In genomic region chr14:38991847-38992573, GRCm38 (mm10) we compare ENCODE assay signal across 11 mouse cellular contexts.
DNase-seq lines count a peak whose midpoint lies in the region; ATAC-seq and TF ChIP-seq lines count a peak whose summit lies in the region.
"Had no signal": no experiment of that assay in that cellular context is flagged by ENCODE, and none has a peak within 500 bp of the region (broad histone marks: within the 10 kb centered on the region; RNA-seq: fewer than 3 reads in every experiment).

No protein-coding gene starts in this region.

- H3K27me3 ChIP-seq in liver, adult 2 months (ENCODE audit: control insufficient read depth, insufficient read depth, low read length) = no peaks in the 10 kb centered on the region
- no peaks in the 10 kb centered on the region for H3K27me3 ChIP-seq in liver, embryonic 11.5 days (replicated peaks; ENCODE audit: control insufficient read depth, insufficient read depth, low read length)
- H3K27me3 ChIP-seq in midbrain, embryonic 16.5 days (ENCODE audit: control insufficient read depth, insufficient read depth, low read depth, low read length) = no peaks in the 10 kb centered on the region
- H3K27me3 ChIP-seq: heart, embryonic 13.5 days; limb, embryonic 12.5 days; neural tube, embryonic 12.5 days had no signal

- H3K4me1 ChIP-seq in liver, adult 2 months (ENCODE audit: control insufficient read depth, insufficient read depth, low read length) = no peaks in the 10 kb centered on the region
- H3K4me1 ChIP-seq in liver, embryonic 11.5 days (replicated peaks; ENCODE audit: control insufficient read depth, insufficient read depth, low read length) = no peaks in the 10 kb centered on the region
- peaks cover 5% of the 10 kb centered on the region for H3K4me1 ChIP-seq in midbrain, embryonic 16.5 days (ENCODE audit: control insufficient read depth, insufficient read depth, low read length)
- H3K4me1 ChIP-seq: heart, embryonic 13.5 days; limb, embryonic 12.5 days; neural tube, embryonic 12.5 days had no signal

- H3K9me3 ChIP-seq in liver, embryonic 11.5 days (ENCODE audit: control insufficient read depth, low read length) = no peaks in the 10 kb centered on the region
- no peaks in the 10 kb centered on the region for H3K9me3 ChIP-seq in midbrain, embryonic 16.5 days (replicated peaks; ENCODE audit: control insufficient read depth, low read length, poor library complexity, severe bottlenecking)
- H3K9me3 ChIP-seq: heart, embryonic 13.5 days; limb, embryonic 12.5 days; neural tube, embryonic 12.5 days had no signal

- WGBS in liver, adult 2 months = 67% methylated on average over 7 of the region's 7 CpGs
- WGBS in liver, embryonic 11.5 days = 73% methylated on average over 7 of the region's 7 CpGs
- WGBS in midbrain, embryonic 16.5 days = 46% methylated on average over 7 of the region's 7 CpGs

- no peaks in the 10 kb centered on the region for H3K36me3 ChIP-seq in liver, adult 2 months (ENCODE audit: control insufficient read depth, insufficient read depth, low read length)
- H3K36me3 ChIP-seq in liver, embryonic 11.5 days (ENCODE audit: control insufficient read depth, insufficient read depth, low read length) = no peaks in the 10 kb centered on the region
- no peaks in the 10 kb centered on the region for H3K36me3 ChIP-seq in midbrain, embryonic 16.5 days (ENCODE audit: control insufficient read depth, insufficient read depth, low read length)
- H3K36me3 ChIP-seq: heart, embryonic 13.5 days; limb, embryonic 12.5 days; neural tube, embryonic 12.5 days had no signal

- no peak overlapping the region for H3K27ac ChIP-seq in liver, adult 2 months (replicated peaks; ENCODE audit: insufficient read depth, low read depth, low read length)
- H3K27ac ChIP-seq in liver, embryonic 11.5 days (ENCODE audit: low read depth, low read length) = no peak overlapping the region
- peak overlapping the region; percentile 41 for H3K27ac ChIP-seq in midbrain, embryonic 16.5 days (ENCODE audit: low read length)
- H3K27ac ChIP-seq: heart, embryonic 13.5 days; limb, embryonic 12.5 days; neural tube, embryonic 12.5 days had no signal

- no peak for DNase-seq in cerebellum, adult 11-12 months
- DNase-seq in liver, adult 2 months (ENCODE audit: extremely low read depth, low read depth, low spot score) = peak; percentile 1
- no peak for DNase-seq in liver, embryonic 11.5 days (ENCODE audit: low spot score)
- peak; percentile 19 for DNase-seq in embryo, embryonic 11 days
- no peak for DNase-seq in testis, postnatal 10 days (ENCODE audit: low spot score)
- no peak for DNase-seq in yolk sac, embryonic 10.5 days (ENCODE audit: low spot score)

- ATAC-seq in cerebellum, adult (ENCODE audit: insufficient number of reproducible peaks, low FRiP score, low TSS enrichment) = peak; percentile 81
- ATAC-seq in liver, embryonic 11.5 days (replicated peaks; ENCODE audit: low FRiP score) = no peak
- ATAC-seq in midbrain, embryonic 16.5 days = peak; percentile 85

- H3K9ac ChIP-seq in liver, adult 2 months (ENCODE audit: low read depth, low read length) = no peak overlapping the region
- no peak overlapping the region for H3K9ac ChIP-seq in liver, embryonic 11.5 days (ENCODE audit: low read depth, low read length)
- H3K9ac ChIP-seq in midbrain, embryonic 16.5 days (ENCODE audit: low read depth, low read length) = no peak overlapping the region
- H3K9ac ChIP-seq: heart, embryonic 13.5 days; limb, embryonic 12.5 days; neural tube, embryonic 12.5 days had no signal

- no peaks in the 10 kb centered on the region for H3K79me2 ChIP-seq in liver, adult 2 months (ENCODE audit: control insufficient read depth, insufficient read depth, low read length)

- H3K4me3 ChIP-seq in liver, adult 2 months (ENCODE audit: insufficient read depth, low read depth, low read length) = no peak overlapping the region
- H3K4me3 ChIP-seq in liver, embryonic 11.5 days (ENCODE audit: low read depth, low read length) = no peak overlapping the region
- no peak overlapping the region for H3K4me3 ChIP-seq in midbrain, embryonic 16.5 days (ENCODE audit: low read depth, low read length)
- H3K4me3 ChIP-seq: heart, embryonic 13.5 days; limb, embryonic 12.5 days; neural tube, embryonic 12.5 days had no signal

- no peak for TF ChIP-seq CTCF in liver, adult 2 months (IDR thresholded peaks at IDR 0.05; ENCODE audit: low read depth, low read length)

- no peak for TF ChIP-seq POLR2A in liver, adult 2 months (IDR thresholded peaks at IDR 0.05; ENCODE audit: extremely low read depth, insufficient read depth, low read length)

- H3K4me2 ChIP-seq in liver, embryonic 11.5 days = no peak overlapping the region
- H3K4me2 ChIP-seq in midbrain, embryonic 16.5 days (ENCODE audit: low read length) = peak overlapping the region; percentile 16; the same call in 1 of the 2 replicates
- H3K4me2 ChIP-seq: heart, embryonic 13.5 days; limb, embryonic 12.5 days; neural tube, embryonic 12.5 days had no signal

Comparison
In these comparisons a context has a peak if more than half of its experiments do, and no peak if none do; other contexts are left out.
1. DNase-seq: peak in liver, adult 2 months (single experiment) and embryo, embryonic 11 days (single experiment); none in cerebellum, adult 11-12 months (single experiment), liver, embryonic 11.5 days (single experiment), testis, postnatal 10 days (single experiment) and yolk sac, embryonic 10.5 days (single experiment).